Mouse (Mus musculus) fat pad, adult 2 months (tissue): ENCODE results near the gene Fth1.
"Not testable (repeated sequence)": the region's sequence is repeated elsewhere in the genome, so short reads cannot be mapped to it uniquely, and the experiment has no call there.

Experiments
- DNase-seq: peaks from one replicate; pipeline ENCODE4 v3.0.0-alpha.2; 2011; ENCODE audit warnings: low read depth, low spot score; ENCODE audit errors: extremely low read depth

Fth1 gene

GRCm38 (mm10) chr19:9960769-9961168, 19.6 kb upstream of the Fth1 start:
- DNase-seq = no peak

GRCm38 (mm10) chr19:9964205-9964916, 16.0 kb upstream of the Fth1 start:
- DNase-seq = no peak

GRCm38 (mm10) chr19:9966096-9966867, 14.1 kb upstream of the Fth1 start:
- no peak for DNase-seq

- DNase-seq = no peak
These were observed 12.2 kb upstream of the Fth1 start for GRCm38 (mm10) chr19:9968081-9968787.

DNA sequence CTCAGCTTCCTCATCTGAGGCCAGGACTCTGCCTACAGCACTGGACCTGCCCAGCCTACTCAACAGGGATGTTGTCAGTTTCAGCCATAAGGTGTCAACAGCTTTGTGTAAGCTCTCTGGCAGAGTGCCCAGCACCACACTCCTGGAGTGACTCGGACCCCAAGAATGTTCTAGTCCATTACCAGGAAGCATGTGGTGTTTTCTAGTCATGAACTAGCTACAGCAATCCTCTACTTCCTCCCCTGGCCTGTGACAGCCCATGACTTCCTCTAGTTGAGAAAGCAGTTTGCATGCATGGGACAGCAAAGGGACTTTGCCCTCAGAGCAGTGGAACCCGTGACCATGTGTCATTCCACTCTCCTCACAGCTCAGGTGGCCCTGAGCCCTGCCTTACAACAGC, 5.5 kb upstream of the Fth1 start:
- not testable (repeated sequence) for DNase-seq

- DNase-seq = no peak
These were observed 3.3 kb upstream of the Fth1 start for GRCm38 (mm10) chr19:9977085-9977484.

DNA sequence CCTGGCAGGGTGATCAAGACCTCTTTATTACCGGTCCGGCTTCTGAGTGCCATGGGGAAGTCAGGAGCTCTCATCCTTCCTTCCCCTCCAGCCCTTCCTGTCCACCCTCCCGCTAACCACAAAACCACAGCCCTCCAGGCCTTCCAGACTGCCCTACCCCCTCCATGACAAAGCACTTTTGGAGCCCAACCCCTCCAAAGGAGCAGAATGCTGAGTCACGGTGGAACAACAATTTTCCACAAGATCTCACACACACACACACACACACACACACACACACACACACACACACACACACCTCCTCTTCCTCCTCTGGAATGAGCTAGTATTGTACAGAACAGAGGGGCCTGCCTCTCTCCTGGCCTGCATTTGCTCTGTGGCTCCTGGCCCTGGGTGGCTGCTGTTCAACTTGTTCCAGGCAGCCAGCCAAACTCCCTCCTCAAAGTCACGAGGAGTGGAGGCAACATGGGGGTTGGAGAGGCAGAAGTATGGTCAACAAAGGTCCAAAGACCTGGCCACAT, 1.9 kb upstream of the Fth1 start:
- no peak for DNase-seq

GRCm38 (mm10) chr19:9979156-9979555, 1.2 kb upstream of the Fth1 start:
- DNase-seq = no peak

DNA sequence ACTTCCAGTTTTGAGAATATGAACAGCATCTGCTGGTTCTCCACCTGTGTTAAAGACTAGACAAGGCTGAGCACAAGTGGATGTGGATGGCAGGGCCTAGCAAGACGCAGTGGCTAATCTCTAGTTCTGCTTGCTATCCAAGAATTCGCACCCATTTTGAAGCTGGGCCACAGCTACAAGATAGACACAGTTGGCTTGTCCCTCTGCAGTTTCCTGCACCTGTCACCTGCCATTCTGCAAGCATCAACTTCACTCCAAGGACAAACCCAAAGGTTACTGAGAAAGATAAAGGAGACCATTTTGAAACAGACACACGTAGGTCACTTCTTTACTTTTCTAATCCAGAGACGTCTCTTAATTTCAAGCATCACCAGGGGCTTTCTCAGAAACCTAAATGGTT, 1.2 kb downstream of the Fth1 start:
- DNase-seq = no peak

GRCm38 (mm10) chr19:9982151-9982851, 1.9 kb downstream of the Fth1 start:
- DNase-seq = no peak

DNA sequence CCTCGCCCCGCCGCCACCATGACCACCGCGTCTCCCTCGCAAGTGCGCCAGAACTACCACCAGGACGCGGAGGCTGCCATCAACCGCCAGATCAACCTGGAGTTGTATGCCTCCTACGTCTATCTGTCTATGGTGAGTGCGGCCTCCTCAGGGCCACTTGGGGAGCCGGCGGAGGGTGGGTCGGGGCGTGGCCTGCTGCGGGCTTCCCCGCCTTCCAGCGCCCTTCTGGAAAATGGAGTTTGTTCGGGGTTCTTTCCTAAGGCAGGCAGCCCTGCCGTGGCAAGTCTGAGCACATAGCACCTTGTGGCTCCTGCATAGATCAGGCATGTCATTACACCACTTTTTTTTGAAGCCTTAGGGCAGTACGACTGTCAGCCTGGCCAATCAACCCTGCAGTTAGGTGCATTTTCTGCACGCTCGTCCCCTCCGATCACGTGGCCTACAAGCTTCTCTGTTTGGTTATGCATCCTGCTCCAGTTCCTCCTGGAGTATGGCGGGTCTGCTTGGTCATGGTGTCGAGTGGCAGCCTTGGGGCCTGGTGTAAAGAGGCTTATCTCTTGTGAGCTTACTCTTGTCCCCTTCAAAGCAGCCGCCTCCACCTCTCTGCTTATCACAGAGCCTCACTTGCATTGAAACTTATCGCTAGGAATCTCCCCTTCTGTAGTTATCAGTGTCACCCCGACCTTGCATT, 2.6 kb downstream of the Fth1 start:
- DNase-seq = no peak

- no peak for DNase-seq
These were observed 4.0 kb downstream of the Fth1 start for GRCm38 (mm10) chr19:9984111-9985055.

GRCm38 (mm10) chr19:9985190-9985899, 4.9 kb downstream of the Fth1 start:
- no peak for DNase-seq

DNA sequence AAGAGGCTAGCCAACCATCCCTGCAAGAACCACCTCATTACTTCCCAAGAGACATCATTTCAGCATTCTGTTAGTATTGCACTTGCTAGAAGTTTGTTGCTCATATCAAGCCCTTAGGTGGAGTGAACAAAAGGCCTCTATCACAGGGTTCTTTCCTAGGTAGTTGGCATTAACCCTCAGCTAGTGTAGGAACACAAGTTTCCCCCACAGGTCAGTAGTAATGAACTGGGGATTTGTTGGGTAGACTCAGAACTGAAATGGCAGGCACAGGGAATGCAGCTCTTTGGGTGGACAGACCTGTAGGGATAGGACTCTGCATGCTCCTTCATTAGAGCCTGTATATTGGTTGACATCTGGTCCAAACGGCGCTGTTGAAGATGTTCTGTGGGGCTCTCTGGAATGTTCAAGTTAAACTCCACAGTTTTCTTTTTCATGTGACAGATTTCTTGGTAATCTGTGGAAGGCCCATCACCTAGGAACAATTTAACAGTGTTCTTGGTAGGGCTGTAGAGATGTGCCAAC, 5.6 kb downstream of the Fth1 start:
- no peak for DNase-seq

GRCm38 (mm10) chr19:9987192-9987591, 6.8 kb downstream of the Fth1 start:
- no peak for DNase-seq

DNA sequence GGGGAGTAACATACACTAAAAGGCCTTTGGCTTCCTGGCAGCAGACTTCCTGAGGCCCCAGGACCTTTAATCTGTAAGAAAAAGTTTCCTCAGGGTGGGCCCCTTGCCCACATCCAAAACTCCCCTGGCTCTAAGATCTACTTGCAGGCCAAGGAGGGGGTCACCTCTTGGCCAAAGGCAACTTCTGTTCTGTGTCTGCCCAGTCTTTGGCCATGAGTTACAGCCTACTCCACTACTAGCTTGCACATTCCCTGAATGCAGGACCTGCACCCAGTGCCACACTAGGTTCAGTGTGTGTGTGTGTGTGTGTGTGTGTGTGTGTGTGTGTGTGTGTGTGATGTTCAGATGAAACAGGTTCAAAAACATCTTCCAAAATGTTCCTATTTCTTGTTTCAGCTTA, 7.2 kb downstream of the Fth1 start:
- no peak for DNase-seq

- DNase-seq = no peak
These were observed 8.9 kb downstream of the Fth1 start for GRCm38 (mm10) chr19:9989171-9989883.

DNA sequence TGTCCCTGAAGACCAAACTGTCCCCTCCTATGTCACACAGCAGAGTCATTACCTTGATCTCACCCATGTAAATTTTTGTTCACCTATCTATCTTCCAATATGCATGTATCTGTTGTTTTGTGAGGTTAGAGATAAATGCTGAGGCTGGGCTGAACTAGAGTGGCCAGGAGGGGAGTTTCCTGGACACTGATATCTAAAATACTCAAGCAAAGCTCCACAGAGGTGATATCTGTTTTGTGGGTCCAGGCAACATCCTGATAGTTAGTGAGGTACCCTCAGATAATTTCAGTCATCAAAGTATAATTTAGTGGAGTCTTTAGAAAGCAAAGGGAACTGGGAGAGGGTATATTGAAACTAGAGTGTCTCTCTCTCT, 9.5 kb downstream of the Fth1 start:
- DNase-seq = no peak
